Mouse (Mus musculus): ENCODE measurements around the gene Fabp2.

DNA sequence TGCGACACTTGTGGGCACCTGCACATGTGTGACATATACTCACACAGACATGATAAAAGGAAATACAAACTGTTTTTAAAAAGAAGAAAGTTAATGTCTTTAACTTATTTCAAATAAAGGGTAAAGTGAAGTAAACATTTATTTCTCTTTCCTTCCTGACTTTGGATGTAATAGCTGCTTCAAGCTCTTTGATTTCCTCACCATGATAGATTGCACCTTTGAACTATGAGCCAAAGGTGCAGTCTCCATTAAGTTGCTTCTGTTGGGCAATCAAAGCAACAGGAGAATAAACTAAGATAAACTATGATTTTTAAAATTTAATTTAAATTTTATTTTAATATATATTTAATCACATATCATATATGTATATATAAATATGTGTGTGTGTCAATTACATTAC is 26.6 kb upstream of the Fabp2 start:
- TF ChIP-seq EP300 (IDR thresholded peaks at IDR 0.05; ENCODE audit: low read depth) (no peak), CTCF (IDR thresholded peaks at IDR 0.05; ENCODE audit: low read depth) (no peak)
